Mouse (Mus musculus) midbrain, embryonic 10.5 days (tissue): ENCODE measurements at regions not wholly inside any gene's neighbourhood (a gene's known extent, or its start where the extent isn't known, plus 50 kb on each side); places are given as distances from the start of the nearest gene placed in this dataset.

Experiments used
- DNase-seq: peaks from one replicate; pipeline ENCODE4 v3.0.0-alpha.2; 2017; ENCODE audit warnings: low spot score
- H3K27ac ChIP-seq: fragments of 300-500 bp; sonication (generic); replicated peaks from 2 replicates; pipeline ENCODE4 v1.5.1; 2016; ENCODE audit warnings: mild to moderate bottlenecking
- H3K27me3 ChIP-seq: fragments of 300-500 bp; sonication (generic); 2 replicates; pipeline ENCODE4 v1.6.1; 2016; ENCODE audit warnings: low read depth, mild to moderate bottlenecking; ENCODE audit not compliant: poor library complexity, severe bottlenecking
- H3K36me3 ChIP-seq: fragments of 300-500 bp; sonication (generic); 2 replicates; pipeline ENCODE4 v1.6.1; 2016; ENCODE audit warnings: mild to moderate bottlenecking, moderate library complexity
- H3K4me1 ChIP-seq: fragments of 300-500 bp; sonication (generic); 2 replicates; pipeline ENCODE4 v1.6.1; 2016
- H3K4me3 ChIP-seq: fragments of 300-500 bp; sonication (generic); 2 replicates; pipeline ENCODE4 v1.5.1; 2016; ENCODE audit warnings: mild to moderate bottlenecking, moderate library complexity
- H3K9me3 ChIP-seq: fragments of 300-500 bp; sonication (generic); replicated peaks from 2 replicates; pipeline ENCODE4 v1.6.1; 2016; ENCODE audit warnings: mild to moderate bottlenecking
- WGBS: fragments of 180-500 bp; shearing (Covaris S2); methylation state at CpG from one replicate; pipeline ENCODE4 v1.1.7; 2016; 5-methylcytosine and 5-hydroxymethylcytosine counted together

DNA sequence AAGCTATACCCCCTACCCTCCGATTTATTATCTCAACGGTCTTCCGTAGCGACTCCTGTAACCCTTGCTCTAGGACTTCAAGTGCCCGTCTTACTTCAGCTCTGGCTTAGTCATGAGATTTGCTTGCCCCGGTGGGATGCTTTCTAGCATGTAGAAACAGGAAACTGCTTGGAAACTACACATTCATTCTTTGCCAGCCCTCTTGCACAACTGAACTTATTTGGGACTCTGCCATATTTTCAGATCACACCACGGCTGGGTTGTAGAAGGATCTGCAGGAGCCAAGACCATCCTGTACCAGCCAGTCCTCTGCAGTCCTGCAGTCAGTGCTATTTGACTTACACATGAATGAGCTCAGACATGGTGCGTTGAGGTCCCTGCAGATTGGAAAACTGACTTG, 110.9 kb upstream of the Habp2 start:
- 95% methylated on average over 8 of the region's 8 CpGs for WGBS

DNA sequence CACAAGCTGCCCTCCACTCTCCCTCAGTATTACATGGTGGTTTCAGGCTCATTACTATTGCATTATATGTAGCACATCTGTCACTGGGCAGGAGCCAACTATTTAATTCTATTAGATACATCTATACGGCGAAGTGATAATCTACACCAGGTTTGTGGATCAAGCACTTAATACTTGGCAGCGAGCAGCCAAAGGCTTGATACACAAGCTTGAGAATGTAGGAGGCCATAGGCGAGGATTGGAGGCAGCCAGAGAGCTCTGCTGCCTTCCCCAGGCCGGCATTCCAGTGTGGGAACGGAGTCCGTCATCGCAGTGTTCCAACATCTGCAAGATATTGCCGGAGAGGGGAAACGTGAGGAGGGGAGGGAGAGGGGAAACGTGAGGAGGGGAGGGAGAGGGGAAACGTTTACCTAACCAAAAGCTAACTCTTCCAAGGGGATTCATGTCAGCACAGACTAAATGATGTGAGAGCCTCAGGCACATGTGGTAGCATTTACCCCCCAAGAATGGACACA, 109.6 kb upstream of the Habp2 start:
- Histone ChIP-seq H3K36me3 (no peaks in the 10 kb centered on the region), H3K27me3 (0 out of 2 replicates have a peak, but pooled peaks cover 3% of the 10 kb centered on the region), H3K4me3 (no peak overlapping the region), H3K4me1 (peaks cover 6% of the 10 kb centered on the region; the same call in 1 of the 2 replicates), H3K27ac (no peak overlapping the region), H3K9me3 (no peaks in the 10 kb centered on the region; the same call in 1 of the 2 replicates)
- WGBS = 79% methylated on average over 12 of the region's 12 CpGs
- DNase-seq = no peak

More for the DNA sequence above, 110.9 kb upstream of the Habp2 start:
- Histone ChIP-seq H3K9me3 (no peaks in the 10 kb centered on the region; the same call in 1 of the 2 replicates), H3K27ac (no peak overlapping the region), H3K27me3 (0 out of 2 replicates have a peak, but pooled peaks cover 3% of the 10 kb centered on the region), H3K4me1 (peaks cover 6% of the 10 kb centered on the region; the same call in 1 of the 2 replicates), H3K4me3 (no peak overlapping the region), H3K36me3 (no peaks in the 10 kb centered on the region)
- DNase-seq = no peak

DNA sequence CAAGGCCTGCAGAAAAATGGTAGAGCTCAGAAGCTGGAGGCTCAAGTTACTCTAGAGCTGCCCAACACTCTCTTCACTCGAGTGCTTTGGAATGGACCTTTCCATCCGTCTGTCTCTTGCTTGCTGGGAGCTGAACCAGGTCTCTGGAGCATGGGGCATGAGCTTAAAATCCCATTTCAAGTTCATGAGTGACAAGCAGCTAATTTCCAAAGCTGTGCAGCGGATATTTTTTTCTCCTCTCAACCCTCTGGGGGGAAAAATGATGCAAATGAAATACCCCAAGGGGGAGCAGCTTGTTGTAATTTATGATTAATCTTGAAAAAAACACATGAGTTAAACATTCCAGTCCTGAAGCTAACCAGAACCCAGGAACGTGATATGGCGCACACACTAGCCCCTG, 101.2 kb upstream of the Habp2 start:
- no peak for DNase-seq
- no peaks in the 10 kb centered on the region for H3K36me3 ChIP-seq
- peaks cover 14% of the 10 kb centered on the region for H3K27me3 ChIP-seq
- H3K9me3 ChIP-seq = peaks cover 11% of the 10 kb centered on the region
- WGBS = 86% methylated on average over 5 of the region's 5 CpGs
- H3K4me3 ChIP-seq = no peak overlapping the region
- H3K4me1 ChIP-seq = peaks cover 8% of the 10 kb centered on the region
- no peak overlapping the region for H3K27ac ChIP-seq

DNA sequence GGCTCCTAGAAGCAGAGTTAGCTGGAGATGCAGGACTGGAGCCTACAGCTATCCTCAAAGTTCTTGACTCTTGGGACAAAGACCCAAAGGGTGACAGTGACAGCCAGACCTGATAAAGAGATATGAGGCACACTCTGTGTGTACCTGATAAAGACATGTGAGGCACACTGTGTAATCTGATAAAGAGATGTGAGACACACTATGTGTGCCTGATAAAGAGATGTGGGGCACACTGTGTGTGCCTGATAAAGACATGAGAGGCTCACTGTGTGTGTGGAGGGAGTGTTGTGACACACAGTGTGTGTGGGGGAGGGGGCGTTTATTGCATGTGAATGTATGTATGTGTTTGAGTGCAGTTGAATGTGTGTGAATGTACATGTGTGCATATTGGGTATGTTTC, 97.8 kb upstream of the Habp2 start:
- peaks cover 14% of the 10 kb centered on the region for H3K27me3 ChIP-seq
- no peak overlapping the region for H3K4me3 ChIP-seq
- 0 out of 2 replicates have a peak, but pooled peaks cover 3% of the 10 kb centered on the region for H3K9me3 ChIP-seq
- H3K27ac ChIP-seq = 0 out of 2 replicates have a peak overlapping the region, but pooled peaks have one; percentile 38
- peaks cover 22% of the 10 kb centered on the region for H3K4me1 ChIP-seq
- DNase-seq = no peak
- H3K36me3 ChIP-seq = no peaks in the 10 kb centered on the region
- 89% methylated on average over 1 of the region's 1 CpGs for WGBS

DNA sequence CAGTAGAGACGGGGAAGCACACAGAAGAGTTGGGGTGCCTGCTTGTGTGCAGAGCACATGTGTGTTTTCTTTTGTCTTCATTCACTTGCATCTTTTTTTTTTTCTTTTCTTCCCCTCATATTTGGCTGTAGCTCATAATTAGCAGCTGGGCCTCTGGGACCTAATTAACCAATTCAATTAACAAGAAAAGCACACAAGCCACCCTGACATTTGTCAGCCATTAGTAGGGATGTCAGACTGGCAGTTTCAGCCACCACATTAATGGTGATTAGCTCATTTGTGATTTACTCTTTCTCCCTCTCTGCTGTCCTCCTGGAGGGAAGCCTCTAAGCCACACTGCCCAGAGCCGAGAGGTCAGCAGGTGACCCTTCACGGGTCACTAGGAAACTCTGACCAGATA, 96.7 kb upstream of the Habp2 start:
- Histone ChIP-seq H3K27ac (peak overlapping the region; percentile 50; the same call in 1 of the 2 replicates), H3K27me3 (peaks cover 14% of the 10 kb centered on the region), H3K36me3 (no peaks in the 10 kb centered on the region), H3K4me3 (no peak overlapping the region), H3K4me1 (peaks cover 22% of the 10 kb centered on the region), H3K9me3 (no peaks in the 10 kb centered on the region)
- 33% methylated on average over 3 of the region's 3 CpGs for WGBS
- DNase-seq = no peak

DNA sequence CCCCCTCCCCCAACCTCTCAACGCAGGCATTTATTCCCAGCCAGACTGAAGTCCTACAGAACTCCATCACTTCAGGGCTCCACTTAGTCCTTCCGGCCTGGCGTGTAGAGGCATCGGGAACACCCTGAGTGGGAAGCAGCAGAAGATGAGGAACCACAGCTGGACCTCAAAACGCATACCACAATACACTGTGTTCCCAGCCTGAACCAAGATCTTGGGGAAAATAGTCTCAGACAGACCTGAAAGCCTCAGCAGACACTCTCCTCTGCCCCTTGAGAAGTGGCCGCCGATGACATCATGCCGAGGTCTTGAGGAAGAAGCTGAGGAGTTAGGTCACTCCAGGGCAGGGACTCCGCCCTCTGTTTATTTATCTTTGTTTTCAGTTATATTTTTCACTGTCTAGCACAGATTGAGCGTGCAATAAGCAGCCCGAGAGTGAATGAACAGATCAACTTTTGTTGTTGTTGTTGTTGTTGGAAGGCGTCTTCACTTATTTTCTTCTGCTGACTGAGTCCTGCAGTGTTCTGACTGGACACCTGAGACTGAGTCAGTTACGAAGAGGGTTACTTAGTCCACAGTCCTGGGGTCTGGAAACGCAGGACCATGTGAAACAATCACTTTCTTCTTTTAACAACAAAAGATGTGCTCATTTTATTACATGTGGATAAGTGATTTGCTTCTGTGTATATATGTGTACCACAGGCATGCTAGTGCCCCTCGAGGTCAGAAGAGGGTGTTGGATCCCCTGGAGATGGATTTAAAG, 88.3 kb upstream of the Habp2 start:
- Histone ChIP-seq H3K9me3 (no peaks in the 10 kb centered on the region), H3K4me1 (peaks cover 29% of the 10 kb centered on the region), H3K27me3 (no peaks in the 10 kb centered on the region), H3K27ac (no peak overlapping the region), H3K4me3 (no peak overlapping the region), H3K36me3 (no peaks in the 10 kb centered on the region)
- no peak for DNase-seq
- WGBS = 90% methylated on average over 15 of the region's 15 CpGs

DNA sequence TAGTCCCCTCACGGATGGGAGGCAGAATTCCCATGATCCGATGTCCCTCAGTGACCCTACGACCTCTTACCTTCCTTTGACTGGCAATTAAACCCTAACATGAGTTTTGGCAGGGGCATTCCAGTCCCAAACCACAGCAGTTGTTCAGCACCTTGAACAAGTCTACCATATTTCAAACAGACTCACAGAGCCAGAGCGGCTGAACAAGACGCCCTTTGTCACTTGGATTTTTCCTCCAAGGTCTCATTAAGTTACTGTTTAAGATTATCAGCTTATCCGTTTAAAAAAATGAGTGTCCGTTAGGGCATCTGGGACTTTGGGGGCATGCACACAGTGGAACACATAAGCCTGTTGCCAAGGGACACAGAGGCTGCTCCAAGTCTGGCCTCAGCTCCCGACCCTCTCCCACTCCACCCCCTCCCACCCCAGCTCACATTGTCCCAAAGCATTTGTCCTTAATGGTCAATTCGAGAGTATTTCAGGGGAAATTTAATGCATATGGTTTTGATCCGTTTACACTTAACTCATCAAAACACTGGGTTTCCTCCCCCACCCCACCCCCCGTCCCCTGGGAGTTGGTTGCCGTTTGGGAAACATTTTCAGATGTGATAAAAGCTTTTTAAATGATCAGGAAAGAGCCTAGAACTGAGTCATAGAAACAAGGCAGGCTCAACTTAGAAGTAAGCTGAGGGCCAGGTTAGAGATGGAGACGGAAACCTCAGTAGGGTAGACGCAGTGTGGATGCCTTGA, 87.4 kb upstream of the Habp2 start:
- Histone ChIP-seq H3K9me3 (no peaks in the 10 kb centered on the region), H3K36me3 (no peaks in the 10 kb centered on the region), H3K4me1 (peaks cover 29% of the 10 kb centered on the region), H3K4me3 (no peak overlapping the region), H3K27me3 (no peaks in the 10 kb centered on the region), H3K27ac (no peak overlapping the region)
- DNase-seq = no peak
- WGBS = 71% methylated on average over 14 of the region's 14 CpGs

DNA sequence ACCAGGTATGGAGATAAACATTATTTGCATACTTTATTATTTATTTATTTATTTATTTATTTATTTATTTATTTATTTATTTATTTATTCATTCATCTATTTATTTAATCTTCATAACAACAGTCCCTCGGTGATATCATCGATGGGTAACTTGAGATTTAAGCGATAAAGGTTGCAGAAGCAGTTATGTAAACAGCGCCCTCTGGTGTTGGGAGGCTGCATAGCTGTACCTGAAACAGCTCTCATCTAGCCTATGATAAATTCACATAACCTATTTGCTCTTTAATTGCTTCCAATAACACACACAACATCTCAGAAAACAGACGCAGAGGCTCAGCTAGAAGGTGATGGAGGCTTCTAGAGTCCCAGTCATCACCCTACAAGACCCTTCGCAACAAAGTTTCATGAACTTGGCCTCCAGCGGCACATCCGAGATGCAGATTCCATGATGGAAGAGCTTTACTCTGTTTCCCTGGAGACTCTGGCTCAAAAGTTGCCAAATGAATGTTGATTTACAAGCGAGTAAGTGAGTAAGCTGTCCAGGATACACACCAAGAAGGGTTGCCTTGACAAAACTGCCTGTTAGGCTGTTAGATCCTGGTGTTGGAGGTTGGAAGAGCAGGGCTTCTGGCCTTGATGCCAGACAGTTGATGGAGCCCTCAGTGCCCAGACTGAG, 85.8 kb upstream of the Habp2 start:
- no peak for DNase-seq
- WGBS = 86% methylated on average over 9 of the region's 9 CpGs
- peaks cover 27% of the 10 kb centered on the region for H3K4me1 ChIP-seq

DNA sequence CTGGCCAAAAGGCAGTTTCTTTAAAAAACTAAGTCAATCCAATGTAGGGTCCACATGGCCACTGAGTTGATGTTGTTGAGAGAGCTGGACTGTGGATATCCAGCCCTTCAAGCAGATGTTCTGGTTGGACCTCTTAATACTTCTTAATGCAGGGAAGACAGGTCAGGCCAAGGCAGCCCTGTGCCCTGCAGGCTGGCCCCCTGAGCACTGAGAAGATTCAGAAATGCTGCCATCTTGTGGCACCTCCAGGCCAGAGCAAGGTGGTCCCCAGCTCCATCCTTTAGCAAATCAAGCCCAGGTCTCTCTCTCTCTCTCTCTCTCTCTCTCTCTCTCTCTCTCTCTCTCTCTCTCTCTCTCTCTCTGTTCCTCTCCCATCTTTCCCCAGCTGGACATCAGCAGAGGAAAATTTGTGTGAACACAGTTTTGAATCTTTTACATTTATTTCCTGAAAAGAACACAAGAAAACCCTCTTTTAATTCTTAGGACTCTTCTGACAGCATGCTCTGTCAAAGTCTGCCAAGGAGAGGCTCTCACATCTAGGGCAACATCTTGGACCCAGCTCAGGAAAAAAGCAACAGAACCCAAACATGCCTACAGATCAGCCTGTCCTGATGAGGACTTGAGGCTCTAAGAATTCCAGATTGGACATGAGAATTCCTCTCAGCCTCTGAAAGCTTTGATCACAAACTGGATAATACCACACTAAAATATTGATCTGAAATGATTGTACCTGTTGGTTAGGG, 85.0 kb upstream of the Habp2 start:
- peak; percentile 66 for DNase-seq
- H3K36me3 ChIP-seq = no peaks in the 10 kb centered on the region
- H3K27me3 ChIP-seq = no peaks in the 10 kb centered on the region
- no peak overlapping the region for H3K4me3 ChIP-seq
- peak overlapping the region; percentile 46 for H3K27ac ChIP-seq
- H3K9me3 ChIP-seq = no peaks in the 10 kb centered on the region
- peaks cover 20% of the 10 kb centered on the region for H3K4me1 ChIP-seq

More for the DNA sequence above, 85.8 kb upstream of the Habp2 start:
- H3K27ac ChIP-seq = peak overlapping the region; percentile 46
- H3K9me3 ChIP-seq = no peaks in the 10 kb centered on the region
- H3K27me3 ChIP-seq = no peaks in the 10 kb centered on the region
- no peak overlapping the region for H3K4me3 ChIP-seq
- no peaks in the 10 kb centered on the region for H3K36me3 ChIP-seq

DNA sequence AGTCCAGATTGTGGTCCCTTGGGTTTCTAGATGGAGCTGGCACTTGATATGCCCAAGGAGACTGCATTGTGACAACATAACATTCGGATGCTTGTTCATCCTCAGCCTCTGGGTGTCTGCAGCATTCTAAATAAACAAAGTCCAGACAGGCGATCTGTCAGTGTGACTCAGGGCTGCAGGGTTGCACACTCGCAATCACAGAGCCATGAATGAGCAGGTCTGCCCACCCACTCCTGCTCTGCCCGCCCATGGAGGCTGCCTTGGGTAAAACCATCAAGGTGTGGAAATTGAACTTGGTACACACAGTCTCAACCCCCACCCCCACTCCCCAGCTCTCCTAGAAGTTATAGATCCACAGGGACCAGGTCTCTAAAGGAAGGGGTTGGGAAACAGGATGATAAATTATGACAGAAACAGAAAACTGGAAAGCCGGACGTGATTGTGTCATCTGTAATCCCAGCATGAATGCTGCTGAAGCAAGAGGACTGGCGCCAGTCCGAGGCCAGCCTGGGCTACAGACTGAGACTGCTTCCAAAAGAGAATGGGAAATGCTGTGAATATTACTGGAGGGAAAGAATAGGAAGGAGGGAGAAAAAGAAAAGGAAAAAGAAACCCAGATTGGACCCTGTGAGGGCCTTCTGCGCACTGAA, 84.3 kb upstream of the Habp2 start:
- no peaks in the 10 kb centered on the region for H3K36me3 ChIP-seq
- DNase-seq = no peak
- no peak overlapping the region for H3K4me3 ChIP-seq
- 83% methylated on average over 9 of the region's 9 CpGs for WGBS
- H3K9me3 ChIP-seq = no peaks in the 10 kb centered on the region
- H3K4me1 ChIP-seq = peaks cover 20% of the 10 kb centered on the region
- H3K27me3 ChIP-seq = no peaks in the 10 kb centered on the region
- no peak overlapping the region for H3K27ac ChIP-seq

DNA sequence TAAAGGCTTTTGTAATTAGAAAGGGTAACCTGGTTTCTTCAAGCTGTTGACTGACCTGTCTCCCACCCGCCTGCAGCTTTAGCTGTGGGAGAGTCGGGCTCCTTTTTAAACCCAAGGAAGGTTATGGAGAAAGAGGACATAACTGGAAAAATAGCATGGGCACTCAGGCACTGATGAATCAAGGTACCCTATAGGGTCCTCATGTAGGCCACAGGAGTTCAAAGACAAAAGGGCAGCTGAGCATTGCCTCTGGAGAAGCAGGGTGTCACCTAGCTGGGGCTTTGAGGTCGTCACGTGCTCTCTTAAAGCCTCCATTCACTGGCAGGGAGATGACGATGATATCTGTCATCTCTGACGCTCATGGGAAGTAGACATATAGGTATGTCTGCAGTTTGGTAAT, 68.4 kb upstream of the Habp2 start:
- 87% methylated on average over 6 of the region's 6 CpGs for WGBS
- Histone ChIP-seq H3K4me1 (peaks cover 8% of the 10 kb centered on the region), H3K4me3 (no peak overlapping the region), H3K27ac (no peak overlapping the region), H3K9me3 (no peaks in the 10 kb centered on the region), H3K27me3 (0 out of 2 replicates have a peak, but pooled peaks cover 3% of the 10 kb centered on the region), H3K36me3 (no peaks in the 10 kb centered on the region)
- DNase-seq = no peak
